Mouse (Mus musculus): ENCODE measurements around the gene Palm2.

Gene Palm2

DNA sequence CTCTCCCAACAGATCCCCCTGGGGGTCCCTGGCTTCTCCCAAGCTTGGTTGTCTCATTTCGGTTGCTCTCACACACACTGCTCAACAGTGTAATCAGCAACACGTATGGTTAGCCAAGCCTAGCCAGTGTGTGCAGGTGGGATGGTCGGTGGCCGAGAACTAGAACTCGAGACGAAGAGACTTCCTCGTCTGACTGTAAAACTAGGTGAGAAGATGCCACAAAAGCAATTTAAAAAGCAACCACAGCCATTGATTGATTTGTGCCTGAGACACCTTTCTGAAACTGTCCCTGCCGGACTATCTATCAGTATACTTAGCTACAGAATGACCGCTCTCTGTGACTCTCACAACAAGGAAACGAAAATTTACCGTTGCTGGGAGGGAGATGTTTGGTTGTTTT lies 321.0 kb downstream of the Palm2 start:
- no peak for DNase-seq (ENCODE audit: low spot score in 2 of 2)

DNA sequence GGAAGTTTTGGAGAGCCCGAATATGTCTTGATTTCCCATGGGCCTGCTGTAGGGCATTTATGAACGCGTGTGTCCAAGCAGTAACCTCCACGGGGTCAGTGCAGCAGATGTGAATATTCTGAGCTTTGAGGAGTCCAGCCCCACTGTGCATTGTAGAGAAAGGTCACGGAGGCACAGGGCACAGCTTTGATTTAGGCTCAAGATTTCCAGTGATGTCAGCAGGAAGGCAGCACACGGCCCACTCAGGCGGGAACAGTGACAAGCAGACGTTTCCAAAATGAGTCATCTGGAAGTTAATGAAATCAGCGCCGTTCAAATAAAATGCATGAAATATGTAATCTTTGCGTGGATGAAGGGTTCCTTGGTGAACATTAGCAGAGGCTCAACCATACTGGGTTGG lies 323.9 kb downstream of the Palm2 start:
- DNase-seq (ENCODE audit: low spot score in 2 of 2) = peak in 1 of 2 experiments; percentile 30

Data from frontal cortex, postnatal 36 days (tissue).